Mouse (Mus musculus): Measurements from ENCODE around the gene Siglecg. TPM values are rescaled to one million over a fixed set of nuclear protein-coding genes. Genes with fewer than 3 reads are reported as not detected.

Siglecg gene
- polyA plus RNA-seq, 1 experiment from 2014 or later = 1.4 TPM

- Histone ChIP-seq H3K9me3 (replicated peaks; ENCODE audit: control insufficient read depth, low read length) (no peaks in the 10 kb centered on the region), H3K27me3 (ENCODE audit: control insufficient read depth, insufficient read depth, low read depth, low read length) (no peaks in the 10 kb centered on the region), H3K27ac (ENCODE audit: low read length) (no peak overlapping the region), H3K4me1 (ENCODE audit: control insufficient read depth, low read depth, low read length) (peaks cover 17% of the 10 kb centered on the region), H3K9ac (ENCODE audit: low read depth, low read length) (no peak overlapping the region), H3K4me2 (ENCODE audit: low read depth, low read length) (no peak overlapping the region), H3K4me3 (ENCODE audit: low read depth, low read length) (no peak overlapping the region), H3K36me3 (ENCODE audit: control insufficient read depth, insufficient read depth) (no peaks in the 10 kb centered on the region; the same call in 1 of the 2 replicates)
- no peak for ATAC-seq (ENCODE audit: low read depth)
- WGBS (ENCODE audit: insufficient replicate concordance) = 75% methylated on average over 2 of the region's 3 CpGs
Measured at GRCm38 (mm10) chr7:43448246-43448645, 40.2 kb downstream of the Siglecg start.

- peaks cover 13% of the 10 kb centered on the region for H3K4me1 ChIP-seq (ENCODE audit: control insufficient read depth, low read depth, low read length)
- H3K27ac ChIP-seq (ENCODE audit: low read length) = no peak overlapping the region
- peaks cover 8% of the 10 kb centered on the region for H3K36me3 ChIP-seq (ENCODE audit: control insufficient read depth, insufficient read depth)
- no peak overlapping the region for H3K9ac ChIP-seq (ENCODE audit: low read depth, low read length)
- no peaks in the 10 kb centered on the region for H3K9me3 ChIP-seq (replicated peaks; ENCODE audit: control insufficient read depth, low read length)
- no peaks in the 10 kb centered on the region for H3K27me3 ChIP-seq (ENCODE audit: control insufficient read depth, insufficient read depth, low read depth, low read length)
- H3K4me3 ChIP-seq (ENCODE audit: low read depth, low read length) = no peak overlapping the region
- no peak for ATAC-seq (ENCODE audit: low read depth)
- no peak overlapping the region for H3K4me2 ChIP-seq (ENCODE audit: low read depth, low read length)
- WGBS (ENCODE audit: insufficient replicate concordance) = 83% methylated on average over 2 of the region's 2 CpGs
Measured at GRCm38 (mm10) chr7:43449811-43450210, 41.8 kb downstream of the Siglecg start.

GRCm38 (mm10) chr7:43451726-43452125, 43.7 kb downstream of the Siglecg start:
- Histone ChIP-seq H3K9ac (ENCODE audit: low read depth, low read length) (no peak overlapping the region), H3K4me3 (ENCODE audit: low read depth, low read length) (no peak overlapping the region), H3K36me3 (ENCODE audit: control insufficient read depth, insufficient read depth) (peaks cover 11% of the 10 kb centered on the region), H3K4me2 (ENCODE audit: low read depth, low read length) (no peak overlapping the region), H3K27me3 (ENCODE audit: control insufficient read depth, insufficient read depth, low read depth, low read length) (no peaks in the 10 kb centered on the region), H3K27ac (ENCODE audit: low read length) (no peak overlapping the region), H3K4me1 (ENCODE audit: control insufficient read depth, low read depth, low read length) (peaks cover 6% of the 10 kb centered on the region; the same call in 1 of the 2 replicates), H3K9me3 (replicated peaks; ENCODE audit: control insufficient read depth, low read length) (no peaks in the 10 kb centered on the region)
- ATAC-seq (ENCODE audit: low read depth) = no peak
- WGBS (ENCODE audit: insufficient replicate concordance) = 80% methylated on average over 11 of the region's 11 CpGs

GRCm38 (mm10) chr7:43452609-43453008, 44.6 kb downstream of the Siglecg start:
- Histone ChIP-seq H3K4me1 (ENCODE audit: control insufficient read depth, low read depth, low read length) (peaks cover 2% of the 10 kb centered on the region; the same call in 1 of the 2 replicates), H3K36me3 (ENCODE audit: control insufficient read depth, insufficient read depth) (peaks cover 13% of the 10 kb centered on the region), H3K4me3 (ENCODE audit: low read depth, low read length) (no peak overlapping the region), H3K9ac (ENCODE audit: low read depth, low read length) (no peak overlapping the region), H3K27ac (ENCODE audit: low read length) (no peak overlapping the region), H3K4me2 (ENCODE audit: low read depth, low read length) (no peak overlapping the region), H3K9me3 (replicated peaks; ENCODE audit: control insufficient read depth, low read length) (no peaks in the 10 kb centered on the region), H3K27me3 (ENCODE audit: control insufficient read depth, insufficient read depth, low read depth, low read length) (no peaks in the 10 kb centered on the region)
- WGBS (ENCODE audit: insufficient replicate concordance) = 26% methylated on average over 4 of the region's 4 CpGs
- ATAC-seq (ENCODE audit: low read depth) = no peak; the same call in 1 of the 2 replicates

- Histone ChIP-seq H3K27ac (ENCODE audit: low read length) (no peak overlapping the region), H3K9ac (ENCODE audit: low read depth, low read length) (no peak overlapping the region), H3K27me3 (ENCODE audit: control insufficient read depth, insufficient read depth, low read depth, low read length) (no peaks in the 10 kb centered on the region), H3K4me2 (ENCODE audit: low read depth, low read length) (no peak overlapping the region), H3K4me1 (ENCODE audit: control insufficient read depth, low read depth, low read length) (no peaks in the 10 kb centered on the region; the same call in 1 of the 2 replicates), H3K9me3 (replicated peaks; ENCODE audit: control insufficient read depth, low read length) (no peaks in the 10 kb centered on the region), H3K4me3 (ENCODE audit: low read depth, low read length) (no peak overlapping the region), H3K36me3 (ENCODE audit: control insufficient read depth, insufficient read depth) (peaks cover 13% of the 10 kb centered on the region)
- WGBS (ENCODE audit: insufficient replicate concordance) = 71% methylated on average over 14 of the region's 14 CpGs
- ATAC-seq (ENCODE audit: low read depth) = no peak
Measured at GRCm38 (mm10) chr7:43453599-43454355, 45.8 kb downstream of the Siglecg start.

- Histone ChIP-seq H3K36me3 (ENCODE audit: control insufficient read depth, insufficient read depth) (peaks cover 13% of the 10 kb centered on the region), H3K9me3 (replicated peaks; ENCODE audit: control insufficient read depth, low read length) (no peaks in the 10 kb centered on the region), H3K4me3 (ENCODE audit: low read depth, low read length) (no peak overlapping the region), H3K27me3 (ENCODE audit: control insufficient read depth, insufficient read depth, low read depth, low read length) (no peaks in the 10 kb centered on the region), H3K4me2 (ENCODE audit: low read depth, low read length) (no peak overlapping the region), H3K4me1 (ENCODE audit: control insufficient read depth, low read depth, low read length) (no peaks in the 10 kb centered on the region; the same call in 1 of the 2 replicates), H3K27ac (ENCODE audit: low read length) (no peak overlapping the region), H3K9ac (ENCODE audit: low read depth, low read length) (no peak overlapping the region)
- 56% methylated on average over 6 of the region's 6 CpGs for whole genome bisulfite sequencing (ENCODE audit: insufficient replicate concordance)
- ATAC-seq (ENCODE audit: low read depth) = no peak
Measured at GRCm38 (mm10) chr7:43454371-43454770, 46.4 kb downstream of the Siglecg start.

GRCm38 (mm10) chr7:43462851-43463250, 54.8 kb downstream of the Siglecg start, which contains the start of gene Vsig10l:
Gene Vsig10l, plus strand, starts transcription at chr7:43463151.
- Histone ChIP-seq H3K4me1 (ENCODE audit: control insufficient read depth, low read depth, low read length) (peaks cover 19% of the 10 kb centered on the region), H3K9me3 (replicated peaks; ENCODE audit: control insufficient read depth, low read length) (no peaks in the 10 kb centered on the region), H3K36me3 (ENCODE audit: control insufficient read depth, insufficient read depth) (no peaks in the 10 kb centered on the region), H3K4me3 (ENCODE audit: low read depth, low read length) (no peak within 1 kb of the TSS), H3K9ac (ENCODE audit: low read depth, low read length) (no peak within 1 kb of the TSS), H3K4me2 (ENCODE audit: low read depth, low read length) (no peak within 1 kb of the TSS), H3K27me3 (ENCODE audit: control insufficient read depth, insufficient read depth, low read depth, low read length) (no peaks in the 10 kb centered on the region), H3K27ac (ENCODE audit: low read length) (no peak within 1 kb of the TSS)
- no peak for ATAC-seq (ENCODE audit: low read depth)
- WGBS (ENCODE audit: insufficient replicate concordance) = 65% methylated on average over 4 of the region's 4 CpGs

GRCm38 (mm10) chr7:43463976-43464375, 56.0 kb downstream of the Siglecg start:
- ATAC-seq (ENCODE audit: low read depth) = no peak
- Histone ChIP-seq H3K4me3 (ENCODE audit: low read depth, low read length) (no peak overlapping the region), H3K27me3 (ENCODE audit: control insufficient read depth, insufficient read depth, low read depth, low read length) (no peaks in the 10 kb centered on the region), H3K4me1 (ENCODE audit: control insufficient read depth, low read depth, low read length) (peaks cover 19% of the 10 kb centered on the region), H3K9me3 (replicated peaks; ENCODE audit: control insufficient read depth, low read length) (no peaks in the 10 kb centered on the region), H3K27ac (ENCODE audit: low read length) (no peak overlapping the region), H3K9ac (ENCODE audit: low read depth, low read length) (no peak overlapping the region), H3K36me3 (ENCODE audit: control insufficient read depth, insufficient read depth) (no peaks in the 10 kb centered on the region), H3K4me2 (ENCODE audit: low read depth, low read length) (no peak overlapping the region)
- 49% methylated on average over 7 of the region's 7 CpGs for WGBS (ENCODE audit: insufficient replicate concordance)

- Histone ChIP-seq H3K27me3 (ENCODE audit: control insufficient read depth, insufficient read depth, low read depth, low read length) (no peaks in the 10 kb centered on the region), H3K4me2 (ENCODE audit: low read depth, low read length) (peak overlapping the region; percentile 81), H3K27ac (ENCODE audit: low read length) (no peak overlapping the region), H3K9me3 (replicated peaks; ENCODE audit: control insufficient read depth, low read length) (no peaks in the 10 kb centered on the region), H3K9ac (ENCODE audit: low read depth, low read length) (peak overlapping the region; percentile 58; the same call in 1 of the 2 replicates), H3K4me3 (ENCODE audit: low read depth, low read length) (peak overlapping the region; percentile 52), H3K36me3 (ENCODE audit: control insufficient read depth, insufficient read depth) (no peaks in the 10 kb centered on the region), H3K4me1 (ENCODE audit: control insufficient read depth, low read depth, low read length) (peaks cover 19% of the 10 kb centered on the region)
- ATAC-seq (ENCODE audit: low read depth) = no peak
- WGBS (ENCODE audit: insufficient replicate concordance) = 9% methylated on average over 35 of the region's 35 CpGs
Measured at GRCm38 (mm10) chr7:43464864-43465343, 56.9 kb downstream of the Siglecg start.

Measured in liver, embryonic 16.5 days (tissue).